Comparison of ENCODE assay signal across 13 mouse cellular contexts in the genomic region with DNA sequence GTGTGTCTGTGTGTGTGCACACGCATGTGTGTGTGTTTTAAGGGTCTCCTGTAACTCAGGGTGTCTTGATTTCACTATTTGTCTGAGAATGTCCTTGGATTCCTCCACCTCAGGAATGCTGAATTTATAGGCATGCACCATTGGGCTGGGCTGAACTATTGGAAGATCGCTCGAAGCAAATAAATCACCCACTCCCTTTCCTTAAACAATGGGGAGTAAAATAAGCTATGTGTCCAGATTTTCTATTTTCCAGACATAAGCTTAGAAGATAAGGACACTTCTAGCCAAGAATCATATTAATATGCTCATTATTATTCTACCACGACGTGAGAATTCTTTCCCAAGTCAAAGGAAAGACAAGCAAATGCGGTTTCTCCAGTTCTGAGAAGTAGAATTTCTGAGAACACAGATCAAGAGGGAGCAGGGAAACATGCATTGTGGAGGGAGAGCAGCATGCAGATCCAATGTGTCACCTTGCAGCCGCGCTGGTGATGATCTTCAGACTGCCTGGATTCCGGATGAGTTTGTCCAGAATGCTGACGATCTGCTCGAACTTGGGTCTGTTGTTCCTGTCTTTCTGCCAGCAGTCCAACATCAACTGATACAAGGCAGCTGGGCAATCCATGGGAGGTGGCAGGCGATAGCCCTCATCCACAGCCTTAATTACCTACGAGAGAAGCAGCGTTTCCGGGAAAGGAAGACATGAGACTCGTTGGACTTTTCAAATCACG.
A peak's percentile ranks its signal among the peaks of the same experiment; 100 is the strongest.
DNase-seq lines count a peak whose midpoint lies in the region; ATAC-seq and TF ChIP-seq lines count a peak whose summit lies in the region.
"Had no signal": no experiment of that assay in that cellular context is flagged by ENCODE, and none has a peak within 500 bp of the region (broad histone marks: within the 10 kb centered on the region; RNA-seq: fewer than 3 reads in every experiment).

No protein-coding gene starts in this region.

- WGBS in lung, adult 2 months = 64% methylated on average over 17 of the region's 17 CpGs
- WGBS in lung, embryonic 14.5 days = 48% methylated on average over 17 of the region's 17 CpGs
- 58% methylated on average over 17 of the region's 17 CpGs for WGBS in stomach, postnatal 0 days
- 71% methylated on average over 17 of the region's 17 CpGs for WGBS in liver, embryonic 11.5 days

- H3K4me2 ChIP-seq in lung, embryonic 14.5 days = no peak overlapping the region
- no peak overlapping the region for H3K4me2 ChIP-seq in stomach, postnatal 0 days (replicated peaks; ENCODE audit: low read depth)
- no peak overlapping the region for H3K4me2 ChIP-seq in liver, embryonic 11.5 days
- H3K4me2 ChIP-seq: liver, embryonic 15.5 days; neural tube, embryonic 13.5 days had no signal

- H3K36me3 ChIP-seq in lung, embryonic 14.5 days (ENCODE audit: insufficient read depth) = no peaks in the 10 kb centered on the region
- no peaks in the 10 kb centered on the region for H3K36me3 ChIP-seq in stomach, postnatal 0 days (ENCODE audit: control insufficient read depth, insufficient read depth, low read length)
- H3K36me3 ChIP-seq in liver, embryonic 11.5 days (ENCODE audit: control insufficient read depth, insufficient read depth, low read length) = no peaks in the 10 kb centered on the region
- H3K36me3 ChIP-seq: liver, embryonic 15.5 days; neural tube, embryonic 13.5 days had no signal

- H3K9me3 ChIP-seq in lung, embryonic 14.5 days (ENCODE audit: low read depth, low read length) = no peaks in the 10 kb centered on the region
- no peaks in the 10 kb centered on the region for H3K9me3 ChIP-seq in stomach, postnatal 0 days (ENCODE audit: control insufficient read depth, low read length)
- no peaks in the 10 kb centered on the region for H3K9me3 ChIP-seq in liver, embryonic 11.5 days (ENCODE audit: control insufficient read depth, low read length)
- H3K9me3 ChIP-seq: liver, embryonic 15.5 days; neural tube, embryonic 13.5 days had no signal

- TF ChIP-seq EP300 in stomach, postnatal 0 days (optimal IDR thresholded peaks at IDR 0.05) = no peak

- H3K9ac ChIP-seq in lung, embryonic 14.5 days = no peak overlapping the region
- no peak overlapping the region for H3K9ac ChIP-seq in stomach, postnatal 0 days (ENCODE audit: low read length)
- H3K9ac ChIP-seq in liver, embryonic 11.5 days (ENCODE audit: low read depth, low read length) = no peak overlapping the region
- H3K9ac ChIP-seq: liver, embryonic 15.5 days; neural tube, embryonic 13.5 days had no signal

- intact Hi-C loops in gastrocnemius, postnatal 14 days (cut with DNase I; ENCODE audit: low total_unique reads) = no loop called here

- peak; percentile 78 for ATAC-seq in lung, embryonic 14.5 days (ENCODE audit: insufficient read depth)
- ATAC-seq in stomach, postnatal 0 days (ENCODE audit: low FRiP score, low TSS enrichment) = peak; percentile 54; the same call in 1 of the 2 replicates
- ATAC-seq in liver, embryonic 11.5 days (replicated peaks; ENCODE audit: low FRiP score) = no peak

- H3K4me1 ChIP-seq in lung, adult 2 months (ENCODE audit: control insufficient read depth, insufficient read depth, low read length) = no peaks in the 10 kb centered on the region
- H3K4me1 ChIP-seq in lung, embryonic 14.5 days (ENCODE audit: insufficient read depth) = no peaks in the 10 kb centered on the region
- H3K4me1 ChIP-seq in stomach, postnatal 0 days (replicated peaks; ENCODE audit: control insufficient read depth, insufficient read depth) = no peaks in the 10 kb centered on the region
- no peaks in the 10 kb centered on the region for H3K4me1 ChIP-seq in liver, embryonic 11.5 days (replicated peaks; ENCODE audit: control insufficient read depth, insufficient read depth, low read length)
- H3K4me1 ChIP-seq: liver, embryonic 15.5 days; neural tube, embryonic 13.5 days had no signal

- peak; percentile 3 to 7 for DNase-seq in lung, adult 18-20 months
- no peak for DNase-seq in lung, adult 2 months
- DNase-seq in cerebellum, adult 8-10 months = peak; percentile 44
- peak; percentile 81 for DNase-seq in lung, embryonic 14.5 days
- DNase-seq in stomach, postnatal 0 days (ENCODE audit: low spot score) = peak; percentile 15
- DNase-seq in liver, embryonic 11.5 days (ENCODE audit: low spot score) = no peak
- no peak for DNase-seq in gastrocnemius, postnatal 14 days
- DNase-seq: adrenal gland, adult 8-10 months; heart, adult 18-20 months; heart, postnatal 36 days; midbrain, embryonic 14.5 days had no signal

- H3K27me3 ChIP-seq in lung, embryonic 14.5 days (ENCODE audit: insufficient read depth, low read length) = no peaks in the 10 kb centered on the region
- H3K27me3 ChIP-seq in stomach, postnatal 0 days (ENCODE audit: control insufficient read depth, insufficient read depth, low read length) = no peaks in the 10 kb centered on the region
- H3K27me3 ChIP-seq in liver, embryonic 11.5 days (replicated peaks; ENCODE audit: control insufficient read depth, insufficient read depth, low read length) = no peaks in the 10 kb centered on the region
- H3K27me3 ChIP-seq: liver, embryonic 15.5 days; neural tube, embryonic 13.5 days had no signal

- no peak overlapping the region for H3K4me3 ChIP-seq in lung, adult 2 months (replicated peaks; ENCODE audit: extremely low read depth, low read depth, low read length)
- H3K4me3 ChIP-seq in lung, embryonic 14.5 days (ENCODE audit: low read depth, low read length) = no peak overlapping the region
- no peak overlapping the region for H3K4me3 ChIP-seq in stomach, postnatal 0 days (ENCODE audit: low read depth, low read length)
- H3K4me3 ChIP-seq in liver, embryonic 11.5 days (ENCODE audit: low read depth, low read length) = no peak overlapping the region
- H3K4me3 ChIP-seq: liver, embryonic 15.5 days; neural tube, embryonic 13.5 days had no signal

- H3K27ac ChIP-seq in lung, embryonic 14.5 days (ENCODE audit: low read depth) = peak overlapping the region; percentile 72; the same call in 1 of the 2 replicates
- H3K27ac ChIP-seq in stomach, postnatal 0 days (replicated peaks) = no peak overlapping the region
- H3K27ac ChIP-seq in liver, embryonic 11.5 days (ENCODE audit: low read depth, low read length) = no peak overlapping the region
- H3K27ac ChIP-seq: liver, embryonic 15.5 days; neural tube, embryonic 13.5 days had no signal

- TF ChIP-seq POLR2A in lung, adult 2 months (IDR thresholded peaks at IDR 0.05; ENCODE audit: borderline replicate concordance, extremely low read depth, low read depth, low read length) = no peak

- TF ChIP-seq CTCF in lung, adult 2 months (IDR thresholded peaks at IDR 0.05; ENCODE audit: insufficient read depth, low read length) = no peak
- no peak for TF ChIP-seq CTCF in lung, embryonic 14.5 days (IDR thresholded peaks at IDR 0.05; ENCODE audit: low read depth)
- no peak for TF ChIP-seq CTCF in stomach, postnatal 0 days (IDR thresholded peaks at IDR 0.05; ENCODE audit: low read depth)

Comparison
In these comparisons a context has a peak if more than half of its experiments do, and no peak if none do; other contexts are left out.
1. DNase-seq: peak in lung, adult 18-20 months (2 of 2), cerebellum, adult 8-10 months (single experiment), lung, embryonic 14.5 days (single experiment) and stomach, postnatal 0 days (single experiment); none in lung, adult 2 months (single experiment), liver, embryonic 11.5 days (single experiment) and gastrocnemius, postnatal 14 days (single experiment).